Mouse (Mus musculus) heart, embryonic 12.5 days (tissue): Measurements from ENCODE around the gene Gm1123. TPM values are rescaled to one million over a fixed set of nuclear protein-coding genes. Genes with fewer than 3 reads are reported as not detected.

Source experiments
- ATAC-seq: fragments of 200-750 bp; cut with Nextera tagmentation; 2 replicates; pipeline ENCODE4 v1.8.0; 2017; ENCODE audit warnings: moderate TSS enrichment, moderate library complexity; ENCODE audit not compliant: insufficient number of reproducible peaks, low FRiP score
- H3K27ac ChIP-seq: fragments of 300-500 bp; sonication (generic); 2 replicates; pipeline ENCODE4 v1.5.1; 2016; ENCODE audit warnings: mild to moderate bottlenecking, moderate library complexity; ENCODE audit not compliant: poor library complexity, severe bottlenecking
- H3K27me3 ChIP-seq: fragments of 300-500 bp; sonication (generic); replicated peaks from 2 replicates; pipeline ENCODE4 v1.6.1; 2016; ENCODE audit warnings: mild to moderate bottlenecking, moderate library complexity
- H3K36me3 ChIP-seq: fragments of 300-500 bp; sonication (generic); 2 replicates; pipeline ENCODE4 v1.6.1; 2016; ENCODE audit warnings: mild to moderate bottlenecking, moderate library complexity
- H3K4me1 ChIP-seq: fragments of 300-500 bp; sonication (generic); replicated peaks from 2 replicates; pipeline ENCODE4 v1.6.1; 2016; ENCODE audit warnings: mild to moderate bottlenecking
- H3K4me2 ChIP-seq: fragments of 300-500 bp; sonication (generic); 2 replicates; pipeline ENCODE4 v1.6.1; 2016; ENCODE audit warnings: mild to moderate bottlenecking, moderate library complexity
- H3K4me3 ChIP-seq: fragments of 300-500 bp; sonication (generic); 2 replicates; pipeline ENCODE4 v1.5.1; 2016; ENCODE audit warnings: mild to moderate bottlenecking
- H3K9ac ChIP-seq: fragments of 300-500 bp; sonication (generic); 2 replicates; pipeline ENCODE4 v1.6.1; 2016; ENCODE audit warnings: mild to moderate bottlenecking, moderate library complexity
- H3K9me3 ChIP-seq: fragments of 300-500 bp; sonication (generic); replicated peaks from 2 replicates; pipeline ENCODE4 v1.6.1; 2016; ENCODE audit warnings: mild to moderate bottlenecking, moderate library complexity
- WGBS: fragments of 180-500 bp; shearing (Covaris S2); methylation state at CpG from one replicate; pipeline ENCODE4 v1.1.7; 2016; 5-methylcytosine and 5-hydroxymethylcytosine counted together
- polyA plus RNA-seq: library from polyadenylated mRNA; unstranded; fragments of >200 nt; fragmentation: Nextera tagmentation; extraction: Ambion mirVana; gene quantifications from 2 replicates; pipeline ENCODE4 v1.2.1, GENCODE M21; 2016

Gm1123 gene
- 0.14 TPM in 1 of 2 replicates, not detected in the other for polyA plus RNA-seq

- Histone ChIP-seq H3K27me3 (no peaks in the 10 kb centered on the region), H3K36me3 (peaks cover 14% of the 10 kb centered on the region), H3K27ac (no peak within 1 kb of the TSS), H3K4me1 (no peaks in the 10 kb centered on the region), H3K9me3 (0 out of 2 replicates have a peak, but pooled peaks cover under 1% of the 10 kb centered on the region), H3K4me2 (no peak within 1 kb of the TSS), H3K9ac (no peak within 1 kb of the TSS), H3K4me3 (no peak within 1 kb of the TSS)
- 77% methylated on average over 12 of the region's 12 CpGs for WGBS
- 0 out of 2 replicates have a peak, but pooled peaks have one; percentile 22 for ATAC-seq
These were observed at the start of gene Gm1123 for GRCm38 (mm10) chr9:99035575-99035974. TSS of gene Gm1123 (minus strand) at chr9:99035715.

GRCm38 (mm10) chr9:99081718-99082117 lies 46.2 kb upstream of the Gm1123 start:
- H3K9ac ChIP-seq: no peak overlapping the region
- H3K4me3 ChIP-seq: no peak overlapping the region
- H3K27me3 ChIP-seq: no peaks in the 10 kb centered on the region
- H3K9me3 ChIP-seq: no peaks in the 10 kb centered on the region
- ATAC-seq: no peak
- no peaks in the 10 kb centered on the region for H3K4me1 ChIP-seq
- H3K36me3 ChIP-seq: peaks cover 7% of the 10 kb centered on the region; the same call in 1 of the 2 replicates
- no peak overlapping the region for H3K4me2 ChIP-seq
- no peak overlapping the region for H3K27ac ChIP-seq
- WGBS: 88% methylated on average over 5 of the region's 5 CpGs

GRCm38 (mm10) chr9:99081308-99081707 lies 45.8 kb upstream of the Gm1123 start:
- no peaks in the 10 kb centered on the region for H3K27me3 ChIP-seq
- H3K4me3 ChIP-seq: no peak overlapping the region
- no peaks in the 10 kb centered on the region for H3K4me1 ChIP-seq
- no peak overlapping the region for H3K9ac ChIP-seq
- peaks cover 7% of the 10 kb centered on the region; the same call in 1 of the 2 replicates for H3K36me3 ChIP-seq
- ATAC-seq: no peak
- 76% methylated on average over 3 of the region's 3 CpGs for WGBS
- H3K4me2 ChIP-seq: no peak overlapping the region
- no peaks in the 10 kb centered on the region for H3K9me3 ChIP-seq
- H3K27ac ChIP-seq: no peak overlapping the region

DNA sequence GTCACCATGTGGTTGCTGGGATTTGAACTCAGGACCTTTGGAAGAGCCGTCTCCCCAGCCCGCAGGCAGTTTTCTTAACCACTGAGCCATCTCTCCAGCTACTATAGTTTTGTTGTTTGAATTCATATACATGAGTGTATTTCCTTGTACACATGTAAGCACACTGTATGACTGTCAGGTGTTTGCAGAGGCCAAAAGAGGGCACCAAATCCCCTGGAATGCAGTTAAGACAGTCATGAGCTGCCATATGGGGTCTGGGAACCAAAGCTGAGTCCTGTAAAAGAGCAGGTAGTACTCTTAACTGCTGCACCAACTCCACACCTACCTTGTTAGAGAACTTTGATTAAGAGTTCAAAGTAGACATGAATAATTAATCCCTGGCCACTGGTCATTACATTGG lies 45.1 kb upstream of the Gm1123 start:
- WGBS: 96% methylated on average over 2 of the region's 2 CpGs
- Histone ChIP-seq H3K9me3 (no peaks in the 10 kb centered on the region), H3K27me3 (no peaks in the 10 kb centered on the region), H3K4me3 (no peak overlapping the region), H3K9ac (no peak overlapping the region), H3K27ac (no peak overlapping the region), H3K36me3 (peaks cover 7% of the 10 kb centered on the region; the same call in 1 of the 2 replicates), H3K4me2 (no peak overlapping the region), H3K4me1 (no peaks in the 10 kb centered on the region)
- no peak for ATAC-seq

GRCm38 (mm10) chr9:99074462-99074861 lies 38.9 kb upstream of the Gm1123 start:
- WGBS: 72% methylated on average over 2 of the region's 2 CpGs
- Histone ChIP-seq H3K36me3 (peaks cover 16% of the 10 kb centered on the region), H3K9ac (no peak overlapping the region), H3K4me1 (no peaks in the 10 kb centered on the region), H3K4me3 (no peak overlapping the region), H3K27ac (no peak overlapping the region), H3K27me3 (no peaks in the 10 kb centered on the region), H3K4me2 (no peak overlapping the region), H3K9me3 (no peaks in the 10 kb centered on the region)
- no peak for ATAC-seq

- H3K4me1 ChIP-seq: no peaks in the 10 kb centered on the region
These were observed 37.0 kb upstream of the Gm1123 start for GRCm38 (mm10) chr9:99072538-99072937.

GRCm38 (mm10) chr9:99065311-99065710 lies 29.8 kb upstream of the Gm1123 start:
- ATAC-seq: no peak
- H3K9me3 ChIP-seq: no peaks in the 10 kb centered on the region
- H3K27ac ChIP-seq: no peak overlapping the region
- no peaks in the 10 kb centered on the region for H3K27me3 ChIP-seq
- H3K4me1 ChIP-seq: no peaks in the 10 kb centered on the region
- no peak overlapping the region for H3K9ac ChIP-seq
- H3K36me3 ChIP-seq: peaks cover 20% of the 10 kb centered on the region
- no peak overlapping the region for H3K4me2 ChIP-seq
- no peak overlapping the region for H3K4me3 ChIP-seq
- 58% methylated on average over 5 of the region's 5 CpGs for WGBS

More at GRCm38 (mm10) chr9:99072538-99072937, 37.0 kb upstream of the Gm1123 start:
- no peak for ATAC-seq
- H3K4me3 ChIP-seq: no peak overlapping the region
- no peak overlapping the region for H3K9ac ChIP-seq
- peaks cover 18% of the 10 kb centered on the region for H3K36me3 ChIP-seq
- 85% methylated on average over 4 of the region's 4 CpGs for WGBS
- H3K27me3 ChIP-seq: no peaks in the 10 kb centered on the region
- no peak overlapping the region for H3K4me2 ChIP-seq
- no peak overlapping the region for H3K27ac ChIP-seq
- H3K9me3 ChIP-seq: no peaks in the 10 kb centered on the region

DNA sequence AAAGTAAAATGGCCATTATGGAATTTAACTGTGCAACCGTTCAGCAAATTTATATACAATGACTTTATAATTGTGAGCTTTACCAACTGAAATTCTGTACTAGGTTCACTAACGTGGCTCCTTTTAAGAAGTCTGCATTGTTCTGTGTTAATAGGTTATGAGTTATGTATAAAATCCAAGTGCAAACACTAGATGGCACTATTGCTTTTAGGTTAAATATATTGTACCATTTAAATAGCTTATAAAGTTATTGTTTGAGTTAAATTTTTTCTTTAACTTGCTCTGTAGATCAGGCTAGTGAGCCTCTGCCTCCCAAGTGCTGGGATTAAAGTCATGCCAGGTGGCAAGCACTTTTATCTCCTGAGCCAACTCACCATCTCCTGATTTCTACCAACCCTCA lies 28.7 kb upstream of the Gm1123 start:
- no peaks in the 10 kb centered on the region for H3K4me1 ChIP-seq
- no peaks in the 10 kb centered on the region for H3K9me3 ChIP-seq
- ATAC-seq: no peak
- H3K27me3 ChIP-seq: no peaks in the 10 kb centered on the region
- H3K4me2 ChIP-seq: no peak overlapping the region
- H3K27ac ChIP-seq: no peak overlapping the region
- no peak overlapping the region for H3K4me3 ChIP-seq
- peaks cover 16% of the 10 kb centered on the region for H3K36me3 ChIP-seq
- WGBS: 52% methylated on average over 2 of the region's 2 CpGs
- no peak overlapping the region for H3K9ac ChIP-seq

DNA sequence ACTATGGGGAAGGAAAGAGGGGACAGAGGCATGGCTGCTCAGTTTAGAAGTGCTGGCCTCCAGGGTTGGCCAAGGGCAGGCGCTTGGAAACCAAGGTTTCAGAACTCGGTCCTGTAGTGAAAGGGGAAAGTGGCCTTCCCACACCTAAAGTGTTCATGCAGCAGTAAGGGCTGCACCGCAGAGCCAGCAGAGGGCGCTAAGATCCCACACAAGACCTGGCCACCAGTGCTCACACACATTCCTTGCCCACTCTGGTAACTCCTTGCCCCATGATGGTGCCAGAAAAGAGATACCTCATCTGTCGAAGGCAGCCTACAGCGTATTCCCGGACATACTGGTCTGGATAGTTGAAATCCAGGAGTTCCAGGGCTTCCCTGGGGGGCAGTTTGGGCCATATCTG lies 27.0 kb upstream of the Gm1123 start:
- WGBS: 36% methylated on average over 7 of the region's 7 CpGs
- Histone ChIP-seq H3K36me3 (peaks cover 13% of the 10 kb centered on the region), H3K4me1 (no peaks in the 10 kb centered on the region), H3K4me3 (no peak overlapping the region), H3K27me3 (no peaks in the 10 kb centered on the region), H3K27ac (no peak overlapping the region), H3K4me2 (no peak overlapping the region), H3K9ac (no peak overlapping the region), H3K9me3 (no peaks in the 10 kb centered on the region)
- 0 out of 2 replicates have a peak, but pooled peaks have one; percentile 61 for ATAC-seq

DNA sequence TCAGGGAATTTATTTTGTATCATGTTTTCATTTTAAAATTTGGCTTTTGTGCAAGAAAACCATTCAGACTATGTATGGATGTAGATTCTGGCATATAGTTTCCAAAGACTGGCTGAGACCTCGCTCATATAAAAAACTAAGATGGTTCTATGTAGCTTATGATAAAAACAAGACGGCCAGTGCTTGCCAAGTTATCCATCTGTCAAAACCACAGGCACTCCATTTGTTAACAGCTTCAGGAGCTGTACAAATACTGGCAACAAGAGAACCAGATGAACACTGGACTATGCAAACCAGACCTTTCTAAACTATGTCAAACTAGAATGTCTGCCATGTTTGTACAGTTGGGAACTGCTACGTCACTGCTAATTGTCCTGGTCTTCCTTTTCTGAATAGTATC lies 22.2 kb upstream of the Gm1123 start:
- 80% methylated on average over 3 of the region's 3 CpGs for WGBS
- Histone ChIP-seq H3K9me3 (no peaks in the 10 kb centered on the region), H3K27ac (no peak overlapping the region), H3K4me2 (no peak overlapping the region), H3K4me3 (no peak overlapping the region), H3K9ac (no peak overlapping the region), H3K27me3 (no peaks in the 10 kb centered on the region), H3K4me1 (0 out of 2 replicates have a peak, but pooled peaks cover 4% of the 10 kb centered on the region), H3K36me3 (peaks cover 10% of the 10 kb centered on the region; the same call in 1 of the 2 replicates)
- ATAC-seq: no peak

DNA sequence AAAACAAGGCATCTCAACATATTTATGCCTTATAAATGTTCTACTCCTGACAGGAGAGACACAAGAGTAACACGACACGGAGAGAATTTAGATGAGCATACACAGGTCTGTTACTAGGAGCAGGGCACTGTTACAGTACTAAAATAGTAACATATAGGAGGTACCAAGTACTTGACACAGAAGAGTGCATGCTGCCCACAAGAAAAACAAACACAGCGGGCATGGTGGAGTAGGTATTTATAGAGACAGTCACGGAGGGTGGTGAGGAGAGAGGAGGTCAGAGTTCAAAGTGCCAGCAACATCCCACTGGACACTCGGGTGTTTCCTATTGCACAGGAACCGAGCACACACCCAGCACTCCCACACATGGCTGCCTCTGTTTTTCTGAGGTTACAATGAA lies 14.2 kb upstream of the Gm1123 start:
- Histone ChIP-seq H3K4me3 (no peak overlapping the region), H3K4me2 (no peak overlapping the region), H3K36me3 (peaks cover 5% of the 10 kb centered on the region; the same call in 1 of the 2 replicates), H3K27ac (peak overlapping the region; percentile 1; the same call in 1 of the 2 replicates), H3K9ac (no peak overlapping the region), H3K9me3 (no peaks in the 10 kb centered on the region), H3K4me1 (peaks cover 20% of the 10 kb centered on the region), H3K27me3 (no peaks in the 10 kb centered on the region)
- ATAC-seq: no peak
- WGBS: 40% methylated on average over 6 of the region's 6 CpGs

DNA sequence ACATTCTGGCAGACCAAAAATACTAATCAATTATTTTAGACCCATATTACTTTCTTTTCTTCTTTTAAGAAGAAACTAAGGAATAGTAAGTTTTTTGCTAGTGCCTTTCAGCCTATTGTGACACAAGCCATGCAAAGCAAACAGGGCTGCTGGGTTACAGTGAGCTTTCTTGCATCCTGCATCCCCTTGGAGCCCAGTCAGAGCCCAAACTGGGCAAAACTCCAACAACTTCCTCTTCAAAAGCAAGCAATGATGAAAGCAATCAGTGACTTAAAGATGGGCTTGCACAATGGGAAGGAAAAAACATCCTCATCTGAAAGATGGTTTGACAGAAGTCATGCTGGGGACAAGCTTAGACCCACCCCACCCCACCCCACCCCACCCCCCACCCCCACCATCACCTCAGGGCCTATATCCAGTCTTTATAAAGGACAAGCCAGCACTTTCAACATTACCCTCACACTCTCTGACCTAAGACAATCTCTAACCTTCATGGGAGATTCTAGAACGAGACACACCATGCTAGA lies 13.3 kb upstream of the Gm1123 start:
- peaks cover 10% of the 10 kb centered on the region for H3K36me3 ChIP-seq
- H3K9ac ChIP-seq: no peak overlapping the region
- H3K4me3 ChIP-seq: no peak overlapping the region
- no peaks in the 10 kb centered on the region for H3K27me3 ChIP-seq
- 0 out of 2 replicates have a peak, but pooled peaks have one; percentile 15 for ATAC-seq
- H3K4me2 ChIP-seq: no peak overlapping the region
- no peak overlapping the region for H3K27ac ChIP-seq
- peaks cover 17% of the 10 kb centered on the region for H3K4me1 ChIP-seq
- H3K9me3 ChIP-seq: no peaks in the 10 kb centered on the region
- WGBS: 80% methylated on average over 1 of the region's 1 CpGs
